Mouse (Mus musculus): ENCODE data around the gene Gpr182. TPM values are rescaled to one million over a fixed set of nuclear protein-coding genes. Genes with fewer than 3 reads are reported as not detected.
A peak's percentile ranks its signal among the peaks of the same experiment; 100 is the strongest.

Gene Gpr182
- polyA plus RNA-seq, 1 experiment from 2014 or later = 8.3 TPM

GRCm38 (mm10) chr10:127755246-127755645 is 3.7 kb upstream of the Gpr182 start:
- peaks cover 28% of the 10 kb centered on the region for H3K4me1 ChIP-seq
- WGBS = 79% methylated on average over 3 of the region's 3 CpGs
- no peak for ATAC-seq (replicated peaks; ENCODE audit: low FRiP score)
- no peak overlapping the region for H3K9ac ChIP-seq
- H3K27me3 ChIP-seq = no peaks in the 10 kb centered on the region
- H3K27ac ChIP-seq = no peak overlapping the region; the same call in 1 of the 2 replicates
- H3K36me3 ChIP-seq = no peaks in the 10 kb centered on the region
- H3K4me2 ChIP-seq = no peak overlapping the region
- no peaks in the 10 kb centered on the region for H3K9me3 ChIP-seq (replicated peaks)
- H3K4me3 ChIP-seq (replicated peaks) = no peak overlapping the region

- Histone ChIP-seq H3K4me1 (peaks cover 34% of the 10 kb centered on the region), H3K4me2 (no peak overlapping the region), H3K9me3 (replicated peaks) (no peaks in the 10 kb centered on the region), H3K36me3 (no peaks in the 10 kb centered on the region), H3K27ac (peak overlapping the region; percentile 43; the same call in 1 of the 2 replicates), H3K4me3 (replicated peaks) (no peak overlapping the region), H3K9ac (no peak overlapping the region), H3K27me3 (no peaks in the 10 kb centered on the region)
- no peak for ATAC-seq (replicated peaks; ENCODE audit: low FRiP score)
- 57% methylated on average over 6 of the region's 6 CpGs for WGBS
Measured at GRCm38 (mm10) chr10:127754566-127755166, 3.1 kb upstream of the Gpr182 start.

- Histone ChIP-seq H3K4me1 (peaks cover 59% of the 10 kb centered on the region), H3K4me3 (replicated peaks) (peak overlapping the region; percentile 31), H3K9me3 (replicated peaks) (no peaks in the 10 kb centered on the region), H3K36me3 (peaks cover 27% of the 10 kb centered on the region), H3K9ac (peak overlapping the region; percentile 21; the same call in 1 of the 2 replicates), H3K27ac (peak overlapping the region; percentile 85), H3K4me2 (peak overlapping the region; percentile 47), H3K27me3 (no peaks in the 10 kb centered on the region)
- no peak for ATAC-seq (replicated peaks; ENCODE audit: low FRiP score)
- WGBS = 56% methylated on average over 24 of the region's 24 CpGs
Measured at GRCm38 (mm10) chr10:127750136-127750777, 1.3 kb downstream of the Gpr182 start.

- H3K4me3 ChIP-seq (replicated peaks) = peak overlapping the region; percentile 31; the same call in 1 of the 2 replicates
- no peak overlapping the region for H3K9ac ChIP-seq
- peak; percentile 65 for ATAC-seq (replicated peaks; ENCODE audit: low FRiP score)
Measured at GRCm38 (mm10) chr10:127748847-127749612, 2.5 kb downstream of the Gpr182 start.

GRCm38 (mm10) chr10:127747254-127747653 is 4.3 kb downstream of the Gpr182 start:
- Histone ChIP-seq H3K27me3 (no peaks in the 10 kb centered on the region), H3K4me3 (replicated peaks) (no peak overlapping the region), H3K9me3 (replicated peaks) (no peaks in the 10 kb centered on the region), H3K36me3 (peaks cover 57% of the 10 kb centered on the region), H3K4me2 (no peak overlapping the region), H3K4me1 (peaks cover 52% of the 10 kb centered on the region), H3K27ac (peak overlapping the region; percentile 67; the same call in 1 of the 2 replicates), H3K9ac (no peak overlapping the region)
- 84% methylated on average over 8 of the region's 8 CpGs for WGBS
- no peak for ATAC-seq (replicated peaks; ENCODE audit: low FRiP score)

More at GRCm38 (mm10) chr10:127748847-127749612, 2.5 kb downstream of the Gpr182 start:
- H3K4me1 ChIP-seq = peaks cover 52% of the 10 kb centered on the region
- H3K4me2 ChIP-seq = peak overlapping the region; percentile 47
- no peaks in the 10 kb centered on the region for H3K9me3 ChIP-seq (replicated peaks)
- H3K27me3 ChIP-seq = no peaks in the 10 kb centered on the region
- peak overlapping the region; percentile 85 for H3K27ac ChIP-seq
- 5% methylated on average over 8 of the region's 8 CpGs for WGBS
- peaks cover 40% of the 10 kb centered on the region for H3K36me3 ChIP-seq

GRCm38 (mm10) chr10:127745886-127746285 is 5.6 kb downstream of the Gpr182 start:
- no peak overlapping the region for H3K4me3 ChIP-seq (replicated peaks)
- H3K27ac ChIP-seq = no peak overlapping the region
- no peaks in the 10 kb centered on the region for H3K9me3 ChIP-seq (replicated peaks)
- H3K27me3 ChIP-seq = no peaks in the 10 kb centered on the region
- no peak for ATAC-seq (replicated peaks; ENCODE audit: low FRiP score)
- peaks cover 67% of the 10 kb centered on the region for H3K36me3 ChIP-seq
- H3K9ac ChIP-seq = no peak overlapping the region
- peaks cover 54% of the 10 kb centered on the region for H3K4me1 ChIP-seq
- WGBS = 68% methylated on average over 5 of the region's 5 CpGs
- no peak overlapping the region for H3K4me2 ChIP-seq

- WGBS = 72% methylated on average over 5 of the region's 5 CpGs
Measured at GRCm38 (mm10) chr10:127744661-127745060, 6.9 kb downstream of the Gpr182 start.

GRCm38 (mm10) chr10:127739661-127740161 is 11.8 kb downstream of the Gpr182 start:
- Histone ChIP-seq H3K27me3 (no peaks in the 10 kb centered on the region), H3K4me1 (peaks cover 35% of the 10 kb centered on the region), H3K27ac (peak overlapping the region; percentile 91), H3K9ac (peak overlapping the region; percentile 99), H3K4me2 (peak overlapping the region; percentile 66), H3K36me3 (peaks cover 34% of the 10 kb centered on the region), H3K9me3 (replicated peaks) (no peaks in the 10 kb centered on the region), H3K4me3 (replicated peaks) (peak overlapping the region; percentile 95)
- under 1% methylated on average over 47 of the region's 55 CpGs for WGBS
- ATAC-seq (replicated peaks; ENCODE audit: low FRiP score) = peak; percentile 56

More at GRCm38 (mm10) chr10:127744661-127745060, 6.9 kb downstream of the Gpr182 start:
- Histone ChIP-seq H3K4me3 (replicated peaks) (no peak overlapping the region), H3K27me3 (no peaks in the 10 kb centered on the region), H3K9me3 (replicated peaks) (no peaks in the 10 kb centered on the region), H3K9ac (no peak overlapping the region), H3K4me1 (peaks cover 54% of the 10 kb centered on the region), H3K4me2 (no peak overlapping the region), H3K27ac (no peak overlapping the region), H3K36me3 (peaks cover 67% of the 10 kb centered on the region)
- no peak for ATAC-seq (replicated peaks; ENCODE audit: low FRiP score)

- H3K36me3 ChIP-seq = peaks cover 29% of the 10 kb centered on the region
- peaks cover 38% of the 10 kb centered on the region for H3K4me1 ChIP-seq
- H3K9me3 ChIP-seq (replicated peaks) = no peaks in the 10 kb centered on the region
- WGBS = under 1% methylated on average over 42 of the region's 61 CpGs
- peak; percentile 82 for ATAC-seq (replicated peaks; ENCODE audit: low FRiP score)
- peak within 1 kb of the TSS; percentile 95 for H3K4me3 ChIP-seq (replicated peaks)
- H3K27ac ChIP-seq = peak within 1 kb of the TSS; percentile 91
- H3K9ac ChIP-seq = peak within 1 kb of the TSS; percentile 99
- H3K27me3 ChIP-seq = no peaks in the 10 kb centered on the region
- H3K4me2 ChIP-seq = peak within 1 kb of the TSS; percentile 66
Measured at GRCm38 (mm10) chr10:127739083-127739660, 12.4 kb downstream of the Gpr182 start, which contains the start of gene Zbtb39. Gene Zbtb39, plus strand, starts transcription at chr10:127739538.

GRCm38 (mm10) chr10:127738151-127738882 is 13.2 kb downstream of the Gpr182 start:
- WGBS = 40% methylated on average over 13 of the region's 13 CpGs
- ATAC-seq (replicated peaks; ENCODE audit: low FRiP score) = peak; percentile 35; the same call in 1 of the 2 replicates
- Histone ChIP-seq H3K4me1 (peaks cover 43% of the 10 kb centered on the region), H3K4me3 (replicated peaks) (peak overlapping the region; percentile 95), H3K36me3 (peaks cover 20% of the 10 kb centered on the region), H3K27ac (peak overlapping the region; percentile 91), H3K9me3 (replicated peaks) (no peaks in the 10 kb centered on the region), H3K4me2 (peak overlapping the region; percentile 66), H3K9ac (no peak overlapping the region), H3K27me3 (no peaks in the 10 kb centered on the region)

- Histone ChIP-seq H3K9me3 (replicated peaks) (no peaks in the 10 kb centered on the region), H3K4me3 (replicated peaks) (no peak overlapping the region), H3K4me2 (no peak overlapping the region), H3K36me3 (peaks cover 13% of the 10 kb centered on the region), H3K27ac (no peak overlapping the region), H3K27me3 (no peaks in the 10 kb centered on the region), H3K9ac (no peak overlapping the region), H3K4me1 (peaks cover 43% of the 10 kb centered on the region)
- ATAC-seq (replicated peaks; ENCODE audit: low FRiP score) = no peak
- 35% methylated on average over 2 of the region's 2 CpGs for WGBS
Measured at GRCm38 (mm10) chr10:127737552-127737951, 14.0 kb downstream of the Gpr182 start.

All from kidney, embryonic 15.5 days (tissue).